Mouse (Mus musculus) heart, postnatal 0 days (tissue): ENCODE measurements at regions not wholly inside any gene's neighbourhood (a gene's known extent, or its start where the extent isn't known, plus 50 kb on each side); places are given as distances from the start of the nearest gene placed in this dataset.

Experiments
- CTCF ChIP-seq: IDR thresholded peaks from 2 replicates; pipeline ENCODE4 v1.5.1; 2016; ENCODE audit warnings: antibody characterized with exemption, control low read depth, low read depth
- EP300 ChIP-seq: IDR thresholded peaks from 2 replicates; pipeline ENCODE4 v1.6.1; 2016; ENCODE audit warnings: antibody characterized with exemption, low read depth

DNA sequence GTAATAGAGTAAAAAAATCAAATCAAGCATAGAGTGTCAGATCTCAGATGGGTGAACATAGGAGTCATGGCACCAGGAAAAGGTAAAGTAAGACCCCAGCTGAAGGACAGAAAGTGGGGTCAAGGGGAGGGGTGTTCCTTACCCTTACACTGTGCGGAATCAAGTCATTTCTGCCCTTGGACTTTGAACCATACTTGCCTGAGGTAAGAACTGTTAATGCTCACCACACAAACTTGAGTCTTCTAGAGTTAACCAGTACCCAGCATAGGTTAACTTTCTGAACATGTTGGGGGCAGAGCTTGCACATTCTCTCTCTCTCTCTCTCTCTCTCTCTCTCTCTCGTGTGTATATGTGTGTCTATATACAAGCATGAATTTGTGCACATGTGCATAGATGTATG, 83.7 kb upstream of the Dapk1 start:
- TF ChIP-seq EP300, result no peak
- no peak for TF ChIP-seq CTCF
